Mouse (Mus musculus) hindbrain, embryonic 13.5 days (tissue): ENCODE results near the gene E130308A19Rik. TPM values are rescaled to one million over a fixed set of nuclear protein-coding genes. Genes with fewer than 3 reads are reported as not detected.
A peak's percentile ranks its signal among the peaks of the same experiment; 100 is the strongest.
"Not testable (repeated sequence)": the region's sequence is repeated elsewhere in the genome, so short reads cannot be mapped to it uniquely, and the experiment has no call there.

Experiments
- ATAC-seq: fragments of 200-750 bp; cut with Nextera tagmentation; 2 replicates; pipeline ENCODE4 v1.8.0; 2017; ENCODE audit warnings: moderate TSS enrichment; ENCODE audit not compliant: low FRiP score
- H3K27ac ChIP-seq: fragments of 300-500 bp; sonication (generic); 2 replicates; pipeline ENCODE4 v1.5.1; 2015; ENCODE audit warnings: inconsistent platforms, mild to moderate bottlenecking, moderate library complexity
- H3K27me3 ChIP-seq: fragments of 300-500 bp; sonication (generic); 2 replicates; pipeline ENCODE4 v1.6.1; 2015; ENCODE audit warnings: mild to moderate bottlenecking, inconsistent platforms
- H3K36me3 ChIP-seq: fragments of 300-500 bp; sonication (generic); 2 replicates; pipeline ENCODE4 v1.6.1; 2015; ENCODE audit warnings: mild to moderate bottlenecking, inconsistent platforms
- H3K4me1 ChIP-seq: fragments of 300-500 bp; sonication (generic); replicated peaks from 2 replicates; pipeline ENCODE4 v1.6.1; 2015; ENCODE audit warnings: inconsistent platforms
- H3K4me2 ChIP-seq: fragments of 300-500 bp; sonication (generic); 2 replicates; pipeline ENCODE4 v1.6.1; 2015; ENCODE audit warnings: inconsistent platforms, mild to moderate bottlenecking, moderate library complexity
- H3K4me3 ChIP-seq: fragments of 300-500 bp; sonication (generic); 2 replicates; pipeline ENCODE4 v1.5.1; 2015; ENCODE audit warnings: mild to moderate bottlenecking, inconsistent platforms
- H3K9ac ChIP-seq: fragments of 300-500 bp; sonication (generic); 2 replicates; pipeline ENCODE4 v1.6.1; 2015; ENCODE audit warnings: mild to moderate bottlenecking, inconsistent platforms
- H3K9me3 ChIP-seq: fragments of 300-500 bp; sonication (generic); 2 replicates; pipeline ENCODE4 v1.6.1; 2016; ENCODE audit warnings: inconsistent platforms
- WGBS: fragments of 180-500 bp; shearing (Covaris S2); methylation state at CpG from one replicate; pipeline ENCODE4 v1.1.7; 2015; 5-methylcytosine and 5-hydroxymethylcytosine counted together
- polyA plus RNA-seq: library from polyadenylated mRNA; unstranded; fragments of >200 nt; fragmentation: Nextera tagmentation; extraction: Ambion mirVana; gene quantifications from 2 replicates; pipeline ENCODE4 v1.2.1, GENCODE M21; 2015

E130308A19Rik gene
- polyA plus RNA-seq, 1 experiment from 2014 or later, result 65.4 TPM

DNA sequence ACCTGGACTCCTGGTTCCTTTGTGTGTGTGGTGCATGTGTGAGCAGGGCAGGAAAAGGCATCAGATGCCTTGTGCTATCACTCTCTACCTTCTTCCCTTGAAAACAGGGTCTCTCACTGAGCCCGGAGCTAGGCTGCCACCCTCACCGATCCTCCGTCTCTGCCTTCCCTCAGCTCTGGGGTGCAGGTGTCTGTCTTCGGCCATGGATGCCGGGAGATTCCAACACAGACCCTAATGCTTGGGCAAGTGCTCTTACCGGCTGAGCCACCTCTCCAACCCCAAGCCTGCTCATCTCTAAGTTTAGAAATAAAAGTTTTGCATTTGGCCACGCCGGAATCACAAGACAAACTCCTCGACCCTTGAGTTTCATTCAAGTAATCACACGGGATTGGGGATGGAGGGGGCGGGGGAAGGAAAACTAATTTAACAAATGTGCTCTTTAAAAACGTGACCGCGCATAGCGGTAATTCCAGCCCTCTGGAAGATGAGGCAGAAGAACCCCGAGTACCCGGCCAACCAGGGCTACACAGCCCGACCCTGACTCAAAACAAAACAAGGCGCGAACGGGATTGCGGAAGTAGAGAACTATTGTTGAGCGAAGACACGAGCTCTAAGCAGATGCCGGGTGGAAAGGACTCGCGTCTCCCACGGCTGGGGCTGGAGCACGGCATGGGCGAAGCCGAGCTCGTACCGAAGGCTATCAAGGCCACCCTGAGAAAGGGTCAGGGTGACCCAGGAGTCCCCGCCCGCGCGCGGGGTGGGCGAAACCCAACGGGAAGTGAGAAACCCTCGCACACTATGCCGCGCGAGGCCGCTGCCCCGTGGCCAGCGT lies 157.1 kb downstream of the E130308A19Rik start:
- Histone ChIP-seq H3K4me3 (peak overlapping the region; percentile 68), H3K36me3 (no peaks in the 10 kb centered on the region), H3K27me3 (no peaks in the 10 kb centered on the region), H3K9me3 (no peaks in the 10 kb centered on the region), H3K4me2 (peak overlapping the region; percentile 96), H3K27ac (peak overlapping the region; percentile 78), H3K9ac (peak overlapping the region; percentile 78), H3K4me1 (peaks cover 13% of the 10 kb centered on the region)
- WGBS, result under 1% methylated on average over 47 of the region's 47 CpGs
- ATAC-seq, result peak; percentile 80

DNA sequence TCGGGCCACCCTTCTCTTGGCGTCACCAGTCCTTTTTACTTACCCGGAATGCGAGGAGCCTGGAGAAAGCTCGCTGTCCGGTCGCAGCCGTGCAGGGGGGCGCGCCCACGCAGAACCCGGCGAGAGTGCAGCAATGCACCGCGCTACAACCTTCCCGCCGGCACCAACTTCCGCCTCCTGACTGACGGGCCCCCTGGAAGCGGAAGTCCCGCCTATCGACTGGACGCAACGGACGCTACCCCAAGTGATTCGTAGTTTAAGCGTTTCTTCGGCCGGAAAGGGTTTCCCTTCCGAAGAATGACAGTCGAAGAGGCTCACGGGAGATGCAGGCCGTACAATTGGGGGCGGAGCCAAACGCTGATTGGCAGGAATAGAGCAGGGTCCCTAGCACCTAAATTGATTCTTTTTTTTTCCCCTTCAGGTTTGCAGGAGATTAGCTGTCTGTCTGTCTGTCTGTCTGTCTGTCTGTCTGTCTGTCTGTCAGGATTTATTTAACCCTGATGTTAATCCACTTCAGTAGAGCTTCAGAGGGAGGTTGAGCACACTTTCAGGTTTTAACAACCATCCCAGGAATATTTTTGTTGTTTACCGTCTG lies 157.8 kb downstream of the E130308A19Rik start:
- peak; percentile 97 for ATAC-seq
- Histone ChIP-seq H3K4me1 (peaks cover 13% of the 10 kb centered on the region), H3K9me3 (no peaks in the 10 kb centered on the region), H3K27ac (peak overlapping the region; percentile 78), H3K9ac (peak overlapping the region; percentile 78), H3K4me3 (peak overlapping the region; percentile 68), H3K4me2 (peak overlapping the region; percentile 96), H3K27me3 (no peaks in the 10 kb centered on the region), H3K36me3 (no peaks in the 10 kb centered on the region)
- WGBS, result 1% methylated on average over 36 of the region's 36 CpGs

DNA sequence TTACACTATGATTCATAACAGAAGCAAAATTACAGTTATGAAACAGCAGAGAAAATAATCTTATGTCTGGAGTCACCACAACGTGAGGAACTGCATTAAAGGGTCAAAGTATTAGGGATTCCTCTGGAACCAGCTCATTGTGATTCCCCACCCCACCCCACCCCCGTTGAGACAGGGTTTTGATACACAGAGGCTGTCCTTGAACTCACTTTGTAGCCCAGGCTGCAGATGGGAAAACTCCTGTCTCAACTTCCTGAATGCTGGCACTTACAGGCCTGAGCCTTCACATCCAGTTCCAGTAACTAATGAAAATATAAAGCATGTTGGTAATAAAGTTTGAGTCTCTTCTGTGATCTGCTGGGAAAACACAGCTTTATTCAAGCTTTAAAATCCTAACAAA lies 159.4 kb downstream of the E130308A19Rik start:
- H3K36me3 ChIP-seq, result no peaks in the 10 kb centered on the region
- H3K9ac ChIP-seq, result no peak overlapping the region
- H3K4me1 ChIP-seq, result peaks cover 13% of the 10 kb centered on the region
- no peak overlapping the region for H3K4me3 ChIP-seq
- no peaks in the 10 kb centered on the region for H3K9me3 ChIP-seq
- no peak overlapping the region for H3K4me2 ChIP-seq
- WGBS, result 31% methylated on average over 2 of the region's 2 CpGs
- H3K27me3 ChIP-seq, result no peaks in the 10 kb centered on the region
- H3K27ac ChIP-seq, result no peak overlapping the region
- no peak for ATAC-seq

DNA sequence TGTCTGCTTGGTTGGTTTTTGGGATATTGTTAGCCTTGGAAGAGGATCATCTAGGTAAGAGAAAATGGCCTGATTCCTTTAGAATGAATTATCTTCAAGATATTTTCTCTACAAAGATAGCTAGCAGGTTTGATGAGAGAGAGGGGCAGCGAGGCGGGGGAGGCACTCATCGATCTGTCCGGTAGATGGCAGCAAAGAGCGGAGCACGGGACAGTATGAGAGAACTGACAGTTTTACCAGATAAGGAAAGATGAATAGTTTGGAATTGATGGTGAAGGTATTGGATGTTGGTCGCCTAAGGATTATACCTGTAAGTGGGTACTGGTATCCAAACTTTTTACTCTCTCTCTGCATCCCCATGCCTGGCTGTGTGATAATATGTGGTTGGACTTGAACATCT lies 160.7 kb downstream of the E130308A19Rik start:
- Histone ChIP-seq H3K4me1 (peaks cover 11% of the 10 kb centered on the region), H3K9me3 (no peaks in the 10 kb centered on the region), H3K4me2 (no peak overlapping the region), H3K27me3 (no peaks in the 10 kb centered on the region), H3K27ac (no peak overlapping the region), H3K9ac (no peak overlapping the region), H3K4me3 (no peak overlapping the region), H3K36me3 (no peaks in the 10 kb centered on the region)
- no peak for ATAC-seq
- 0% methylated on average over 7 of the region's 7 CpGs for WGBS

DNA sequence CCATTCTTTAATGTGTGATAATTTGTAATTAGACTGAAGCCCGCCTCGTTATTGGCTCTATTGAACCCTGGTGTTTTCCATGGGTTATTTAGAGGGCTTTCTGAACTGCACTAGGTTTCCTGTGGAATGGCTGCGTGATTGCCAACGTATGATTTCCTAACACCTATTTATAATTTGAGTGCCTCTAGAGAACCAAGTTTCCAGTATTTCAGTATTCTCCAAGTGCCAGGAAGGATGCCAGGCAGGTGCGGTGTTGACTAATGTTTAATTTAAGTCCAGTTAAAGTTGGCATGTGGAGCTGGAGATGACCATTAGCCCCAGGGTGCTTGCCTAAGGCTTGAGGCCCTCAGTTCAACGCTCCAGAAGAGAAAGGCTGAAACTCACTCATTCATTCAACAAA lies 161.1 kb downstream of the E130308A19Rik start:
- Histone ChIP-seq H3K4me3 (no peak overlapping the region), H3K9ac (no peak overlapping the region), H3K36me3 (no peaks in the 10 kb centered on the region), H3K27ac (no peak overlapping the region), H3K27me3 (no peaks in the 10 kb centered on the region), H3K9me3 (no peaks in the 10 kb centered on the region), H3K4me2 (no peak overlapping the region), H3K4me1 (peaks cover 7% of the 10 kb centered on the region)
- ATAC-seq, result no peak
- 67% methylated on average over 6 of the region's 6 CpGs for WGBS

DNA sequence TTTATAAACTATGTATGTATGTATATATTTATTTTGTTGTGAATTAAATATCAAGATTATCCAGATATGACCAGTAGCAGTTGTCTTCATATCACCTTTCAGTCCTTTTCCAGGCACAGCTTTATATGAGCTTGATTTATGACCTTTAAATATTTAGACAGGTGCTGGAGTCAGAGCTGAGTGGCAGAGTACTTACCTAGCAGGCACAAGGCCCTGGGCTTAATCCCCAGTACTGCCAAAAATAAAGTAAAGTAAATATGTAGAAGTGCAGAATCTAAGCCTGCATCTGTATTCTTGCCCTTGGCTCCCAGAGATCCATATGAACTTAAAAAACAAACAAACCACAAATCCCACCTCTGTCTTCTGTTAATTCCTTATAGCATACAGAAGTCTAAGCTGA lies 163.0 kb downstream of the E130308A19Rik start:
- no peak overlapping the region for H3K4me3 ChIP-seq
- ATAC-seq, result no peak
- no peaks in the 10 kb centered on the region for H3K9me3 ChIP-seq
- no peaks in the 10 kb centered on the region for H3K4me1 ChIP-seq
- no peaks in the 10 kb centered on the region for H3K27me3 ChIP-seq
- no peak overlapping the region for H3K27ac ChIP-seq
- H3K4me2 ChIP-seq, result no peak overlapping the region
- H3K36me3 ChIP-seq, result no peaks in the 10 kb centered on the region
- no peak overlapping the region for H3K9ac ChIP-seq

DNA sequence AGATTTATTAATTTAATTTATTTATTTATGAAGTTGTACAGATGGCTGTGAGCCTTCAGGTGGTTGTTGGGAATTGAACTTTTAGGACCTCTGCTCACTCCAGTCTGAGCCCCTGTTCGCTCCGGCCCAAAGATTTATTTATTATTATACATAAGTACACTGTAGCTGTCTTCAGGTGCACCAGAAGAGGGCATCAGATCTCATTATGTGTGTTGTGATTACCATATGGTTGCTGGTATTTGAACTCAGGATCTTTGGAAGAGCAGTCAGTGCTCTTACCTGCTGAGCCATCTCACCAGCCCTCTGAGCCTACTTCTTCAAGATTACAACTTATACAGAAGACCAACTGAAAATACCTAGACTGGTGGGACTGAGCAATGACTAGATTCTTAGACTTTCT lies 167.6 kb downstream of the E130308A19Rik start:
- not testable (repeated sequence) for ATAC-seq, H3K4me1 ChIP-seq, H3K4me3 ChIP-seq, H3K9ac ChIP-seq, H3K36me3 ChIP-seq, H3K4me2 ChIP-seq, H3K27me3 ChIP-seq, H3K9me3 ChIP-seq, H3K27ac ChIP-seq
- WGBS, result 92% methylated on average over 2 of the region's 2 CpGs

DNA sequence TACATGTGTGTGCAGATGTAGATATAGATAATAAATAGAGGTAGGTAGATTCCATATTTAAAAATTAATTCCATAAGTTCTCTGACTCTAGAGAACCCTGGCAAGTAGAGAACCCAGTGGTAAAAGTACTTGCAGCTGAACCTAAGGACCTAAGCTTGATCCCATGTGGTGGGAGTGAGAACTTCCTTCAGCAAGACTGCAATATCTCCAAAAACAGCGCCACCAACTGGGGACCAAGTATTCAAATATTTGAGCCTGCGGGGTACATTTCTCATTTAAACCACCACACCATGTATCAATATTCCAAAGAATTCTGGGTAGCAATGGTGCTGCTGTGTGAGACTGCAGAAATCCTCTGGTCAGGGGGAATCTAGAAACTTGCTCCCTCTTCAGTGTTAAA lies 168.1 kb downstream of the E130308A19Rik start:
- 73% methylated on average over 2 of the region's 2 CpGs for WGBS
- H3K4me3 ChIP-seq, result no peak overlapping the region

DNA sequence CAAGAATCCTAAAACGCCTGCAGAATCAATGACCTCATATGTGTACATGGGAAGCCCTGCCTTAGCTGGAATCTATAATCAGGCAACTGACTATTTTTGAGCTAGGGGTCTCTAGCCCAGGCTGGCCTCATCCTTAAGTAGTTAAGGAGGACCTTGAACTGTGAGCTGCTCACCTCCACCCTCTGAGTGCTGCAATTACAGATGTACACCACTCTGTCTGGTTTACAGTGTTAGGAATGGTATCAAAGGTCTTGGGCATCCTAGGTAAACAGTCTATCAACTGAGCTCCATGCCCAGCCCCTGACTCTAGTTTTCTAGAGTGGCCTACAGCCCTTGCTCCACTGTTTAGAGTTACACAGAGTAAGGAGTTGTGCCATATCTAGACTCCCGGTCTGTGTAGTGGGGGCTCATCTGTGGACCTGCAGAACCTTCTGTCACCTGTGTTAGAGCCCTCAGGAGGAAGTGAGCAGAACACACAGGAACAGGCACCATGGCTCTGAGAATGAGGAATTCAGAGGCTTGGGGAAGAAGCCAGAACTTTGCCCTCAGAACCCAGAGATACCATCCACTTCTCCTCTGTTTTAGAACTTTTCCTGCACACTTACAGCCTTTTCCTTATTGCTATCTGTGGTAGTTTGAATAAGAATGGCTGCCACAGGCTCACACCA lies 169.9 kb downstream of the E130308A19Rik start:
- Histone ChIP-seq H3K9me3 (no peaks in the 10 kb centered on the region), H3K27ac (no peak overlapping the region), H3K4me2 (no peak overlapping the region), H3K4me1 (no peaks in the 10 kb centered on the region), H3K9ac (no peak overlapping the region), H3K4me3 (no peak overlapping the region), H3K36me3 (no peaks in the 10 kb centered on the region), H3K27me3 (no peaks in the 10 kb centered on the region)
- no peak for ATAC-seq
- WGBS, result 84% methylated on average over 2 of the region's 2 CpGs

More for the DNA sequence above, 168.1 kb downstream of the E130308A19Rik start:
- Histone ChIP-seq H3K4me2 (no peak overlapping the region), H3K4me1 (no peaks in the 10 kb centered on the region), H3K9me3 (no peaks in the 10 kb centered on the region), H3K9ac (no peak overlapping the region), H3K27me3 (no peaks in the 10 kb centered on the region), H3K27ac (no peak overlapping the region), H3K36me3 (no peaks in the 10 kb centered on the region)
- no peak for ATAC-seq

DNA sequence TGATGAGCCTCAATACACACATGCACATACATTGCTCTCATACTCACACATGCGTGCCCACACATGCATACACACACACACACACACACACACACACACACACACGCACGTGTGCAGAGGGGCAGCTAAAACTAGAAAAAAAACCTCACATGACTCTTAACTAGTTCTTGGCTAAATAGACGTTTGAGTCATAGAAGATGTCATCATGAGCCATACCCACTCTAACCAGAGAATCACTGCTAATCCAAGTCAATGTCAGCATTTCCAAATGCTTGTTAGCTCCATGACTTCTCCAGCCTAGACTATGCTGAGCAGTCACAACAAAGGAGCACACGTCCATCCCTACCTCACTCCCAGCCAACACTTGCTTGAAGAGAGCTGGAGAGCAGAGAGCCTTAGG lies 174.2 kb downstream of the E130308A19Rik start:
- WGBS, result 88% methylated on average over 5 of the region's 5 CpGs
- H3K4me1 ChIP-seq, result peaks cover 5% of the 10 kb centered on the region; the same call in 1 of the 2 replicates
- no peak for ATAC-seq

DNA sequence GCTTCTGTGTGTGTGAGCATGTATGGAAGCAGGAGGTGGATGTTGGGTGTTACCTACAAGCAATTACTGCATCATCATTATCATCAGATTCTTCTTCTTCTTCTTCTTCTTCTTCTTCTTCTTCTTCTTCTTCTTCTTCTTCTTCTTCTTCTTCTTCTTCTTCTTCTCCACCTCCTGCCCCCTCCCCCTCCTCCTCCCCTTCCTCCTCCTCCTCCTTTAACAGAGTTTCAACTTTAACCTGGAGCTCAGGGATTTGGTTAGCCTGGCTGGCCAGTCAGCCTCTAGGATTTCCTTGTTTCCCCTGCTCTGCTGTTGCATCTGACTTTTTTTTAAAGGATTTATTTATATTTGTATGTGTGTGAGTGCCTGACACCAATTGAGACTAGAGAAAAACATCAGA lies 175.5 kb downstream of the E130308A19Rik start, which contains the start of gene Inip:
Gene Inip (minus strand): TSS at position 101 of the 400 bp plus-strand sequence.
- Histone ChIP-seq H3K36me3 (no peaks in the 10 kb centered on the region), H3K27ac (no peak within 1 kb of the TSS), H3K4me2 (no peak within 1 kb of the TSS), H3K4me1 (peaks cover 7% of the 10 kb centered on the region), H3K4me3 (no peak within 1 kb of the TSS), H3K27me3 (no peaks in the 10 kb centered on the region), H3K9me3 (no peaks in the 10 kb centered on the region), H3K9ac (no peak within 1 kb of the TSS)
- no peak for ATAC-seq

More for the DNA sequence above, 174.2 kb downstream of the E130308A19Rik start:
- no peak overlapping the region for H3K4me3 ChIP-seq
- H3K27ac ChIP-seq, result no peak overlapping the region
- no peaks in the 10 kb centered on the region for H3K36me3 ChIP-seq
- H3K27me3 ChIP-seq, result no peaks in the 10 kb centered on the region
- no peak overlapping the region for H3K9ac ChIP-seq
- no peaks in the 10 kb centered on the region for H3K9me3 ChIP-seq
- H3K4me2 ChIP-seq, result no peak overlapping the region

DNA sequence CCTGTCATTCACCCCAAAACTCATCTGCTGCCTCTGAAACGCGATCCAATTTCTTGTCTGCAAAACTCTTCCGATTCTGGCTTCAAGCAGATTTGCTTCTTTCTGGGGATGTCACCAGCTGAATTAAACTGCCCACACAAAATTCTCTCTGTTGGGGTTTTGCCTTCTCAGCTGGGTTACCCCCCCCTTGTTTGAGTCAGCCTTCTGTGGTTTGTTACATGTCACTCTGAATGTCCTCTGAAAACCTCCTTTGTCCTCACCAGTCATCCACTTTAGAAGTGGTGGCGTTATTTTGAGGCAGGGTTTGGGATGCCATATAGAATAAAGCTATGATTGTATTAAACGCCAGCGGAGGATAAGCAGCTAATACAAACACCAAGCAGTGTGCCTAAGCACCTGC lies 176.1 kb downstream of the E130308A19Rik start:
- no peaks in the 10 kb centered on the region for H3K36me3 ChIP-seq
- ATAC-seq, result no peak
- H3K9ac ChIP-seq, result no peak overlapping the region
- no peak overlapping the region for H3K27ac ChIP-seq
- no peak overlapping the region for H3K4me3 ChIP-seq
- H3K9me3 ChIP-seq, result no peaks in the 10 kb centered on the region
- H3K4me1 ChIP-seq, result peaks cover 13% of the 10 kb centered on the region
- WGBS, result 75% methylated on average over 6 of the region's 6 CpGs
- H3K27me3 ChIP-seq, result no peaks in the 10 kb centered on the region
- no peak overlapping the region for H3K4me2 ChIP-seq
